Mouse (Mus musculus): Measurements from ENCODE around the gene Dhrs2.

- TF ChIP-seq MAFK (IDR thresholded peaks at IDR 0.05; ENCODE audit: insufficient replicate concordance, low read length) (no peak), CTCF (conservative IDR thresholded peaks at IDR 0.05 in 1 of 2, IDR thresholded peaks at IDR 0.05 in 1 of 2; ENCODE audit: low read depth in 2 of 2, low read length in 2 of 2) (no peak), TCF12 (IDR thresholded peaks at IDR 0.05; ENCODE audit: low read depth, low read length) (no peak), ZKSCAN1 (IDR thresholded peaks at IDR 0.05; ENCODE audit: borderline replicate concordance, low read depth, low read length) (no peak), SIN3A (IDR thresholded peaks at IDR 0.05; ENCODE audit: low read length) (no peak), SMC3 (IDR thresholded peaks at IDR 0.05; ENCODE audit: low read depth, low read length) (no peak), EP300 (IDR thresholded peaks at IDR 0.05; ENCODE audit: low read length) (no peak), POLR2A (IDR thresholded peaks at IDR 0.05; ENCODE audit: low read depth, low read length) (no peak), E2F4 (IDR thresholded peaks at IDR 0.05; ENCODE audit: insufficient replicate concordance, low read depth, low read length) (no peak), BHLHE40 (IDR thresholded peaks at IDR 0.05; ENCODE audit: low read depth, low read length) (no peak), CHD1 (IDR thresholded peaks at IDR 0.05; ENCODE audit: low read depth, low read length) (no peak), POLR2AphosphoS2 (IDR thresholded peaks at IDR 0.05; ENCODE audit: low read depth, low read length) (no peak), ZNF384 (IDR thresholded peaks at IDR 0.05; ENCODE audit: low read depth, low read length) (no peak)
Measured at GRCm38 (mm10) chr14:55183231-55183630, 38.6 kb upstream of the Dhrs2 start.

All from CH12.LX (cell line).